Mouse (Mus musculus) spleen, postnatal 14 days (tissue): Measurements from ENCODE around the gene Eif3l.
A peak's percentile ranks its signal among the peaks of the same experiment; 100 is the strongest.

ENCODE experiments used
- DNase-seq, 2 experiments: peaks; one replicate each; pipeline ENCODE4 v3.0.0; 2021 to 2022; ENCODE audit warnings: low spot score in 2 of 2

Eif3l gene

GRCm38 (mm10) chr15:79093083-79093839, 18.3 kb downstream of the Eif3l start:
- DNase-seq: no peak

- no peak for DNase-seq
Observed at GRCm38 (mm10) chr15:79095483-79095882, 20.5 kb downstream of the Eif3l start.

GRCm38 (mm10) chr15:79096556-79096955, 21.6 kb downstream of the Eif3l start:
- no peak for DNase-seq

GRCm38 (mm10) chr15:79097135-79097534, 22.2 kb downstream of the Eif3l start:
- DNase-seq: no peak

GRCm38 (mm10) chr15:79097611-79098025, 22.6 kb downstream of the Eif3l start:
- no peak for DNase-seq

- DNase-seq: no peak
Observed at GRCm38 (mm10) chr15:79098220-79098619, 23.2 kb downstream of the Eif3l start.

GRCm38 (mm10) chr15:79098868-79099267, 23.9 kb downstream of the Eif3l start:
- no peak for DNase-seq

- no peak for DNase-seq
Observed at GRCm38 (mm10) chr15:79099456-79099855, 24.5 kb downstream of the Eif3l start.

GRCm38 (mm10) chr15:79100391-79100790, 25.4 kb downstream of the Eif3l start:
- DNase-seq: no peak

GRCm38 (mm10) chr15:79101531-79101930, 26.6 kb downstream of the Eif3l start:
- DNase-seq: no peak

GRCm38 (mm10) chr15:79103264-79103663, 28.3 kb downstream of the Eif3l start:
- DNase-seq: no peak

- no peak for DNase-seq
Observed at GRCm38 (mm10) chr15:79105804-79106203, 30.8 kb downstream of the Eif3l start.

GRCm38 (mm10) chr15:79107966-79108365, 33.0 kb downstream of the Eif3l start:
- no peak for DNase-seq

- peak; percentile 43 to 64 for DNase-seq
Observed at GRCm38 (mm10) chr15:79108421-79109320, 33.7 kb downstream of the Eif3l start, which contains the start of gene Micall1. Micall1 (plus strand) TSS chr15:79108898.

GRCm38 (mm10) chr15:79109321-79109934, 34.4 kb downstream of the Eif3l start:
- DNase-seq: no peak

- DNase-seq: no peak
Observed at GRCm38 (mm10) chr15:79110031-79110430, 35.1 kb downstream of the Eif3l start.

- no peak for DNase-seq
Observed at GRCm38 (mm10) chr15:79110528-79110927, 35.5 kb downstream of the Eif3l start.

GRCm38 (mm10) chr15:79111774-79112173, 36.8 kb downstream of the Eif3l start:
- DNase-seq: no peak

- no peak for DNase-seq
Observed at GRCm38 (mm10) chr15:79115276-79115675, 40.3 kb downstream of the Eif3l start.

- DNase-seq: no peak
Observed at GRCm38 (mm10) chr15:79119491-79119890, 44.5 kb downstream of the Eif3l start.

GRCm38 (mm10) chr15:79122119-79122518, 47.1 kb downstream of the Eif3l start:
- no peak for DNase-seq

- no peak for DNase-seq
Observed at GRCm38 (mm10) chr15:79122546-79122945, 47.6 kb downstream of the Eif3l start.
